Mouse (Mus musculus): ENCODE data around the gene Mllt3. TPM values are rescaled to one million over a fixed set of nuclear protein-coding genes. Genes with fewer than 3 reads are reported as not detected.

The Mllt3 gene
- polyA plus RNA-seq, 1 experiment from 2014 or later, result 40.1 TPM

DNA sequence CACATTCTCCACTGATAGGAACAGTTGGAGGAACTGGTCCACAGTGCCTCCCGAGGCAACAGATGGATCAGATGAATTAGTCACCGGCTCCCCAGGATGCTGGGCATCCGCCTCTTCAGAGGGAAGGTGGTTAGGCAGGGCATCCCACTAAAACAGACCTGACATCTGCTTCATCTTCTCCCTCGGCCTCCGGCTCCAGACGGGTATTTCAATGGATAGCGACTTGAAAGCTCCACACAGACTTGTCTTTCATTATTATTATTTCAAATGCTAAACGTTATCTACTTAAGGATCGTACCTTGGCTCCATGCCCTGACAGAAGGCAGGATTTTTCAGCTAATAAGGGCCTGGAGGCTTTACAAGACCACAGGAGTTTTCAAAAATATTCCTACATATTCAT, 214.0 kb downstream of the Mllt3 start:
- peaks cover 18% of the 10 kb centered on the region for H3K4me1 ChIP-seq

GRCm38 (mm10) chr4:87818276-87818675, 214.9 kb downstream of the Mllt3 start:
- 80% methylated on average over 1 of the region's 1 CpGs for WGBS
- no peak overlapping the region for H3K9ac ChIP-seq
- no peak for ATAC-seq (ENCODE audit: extremely low read depth, insufficient number of reproducible peaks, low FRiP score, low TSS enrichment)
- no peak overlapping the region for H3K4me3 ChIP-seq
- H3K4me1 ChIP-seq, result peaks cover 11% of the 10 kb centered on the region
- no peaks in the 10 kb centered on the region for H3K27me3 ChIP-seq (replicated peaks)
- H3K36me3 ChIP-seq, result peaks cover 9% of the 10 kb centered on the region
- no peaks in the 10 kb centered on the region for H3K9me3 ChIP-seq
- no peak overlapping the region for H3K4me2 ChIP-seq
- H3K27ac ChIP-seq (replicated peaks), result no peak overlapping the region

More for the DNA sequence above, 214.0 kb downstream of the Mllt3 start:
- Histone ChIP-seq H3K27me3 (replicated peaks) (no peaks in the 10 kb centered on the region), H3K27ac (replicated peaks) (no peak overlapping the region), H3K4me3 (no peak overlapping the region), H3K9me3 (no peaks in the 10 kb centered on the region), H3K9ac (no peak overlapping the region), H3K4me2 (no peak overlapping the region), H3K36me3 (peaks cover 9% of the 10 kb centered on the region)
- WGBS, result 71% methylated on average over 9 of the region's 9 CpGs
- no peak for ATAC-seq (ENCODE audit: extremely low read depth, insufficient number of reproducible peaks, low FRiP score, low TSS enrichment)

- no peak for ATAC-seq (ENCODE audit: extremely low read depth, insufficient number of reproducible peaks, low FRiP score, low TSS enrichment)
- no peaks in the 10 kb centered on the region for H3K36me3 ChIP-seq
- H3K27ac ChIP-seq (replicated peaks), result no peak overlapping the region
- no peak overlapping the region for H3K4me3 ChIP-seq
- no peaks in the 10 kb centered on the region for H3K27me3 ChIP-seq (replicated peaks)
- no peaks in the 10 kb centered on the region for H3K9me3 ChIP-seq
- no peak overlapping the region for H3K4me2 ChIP-seq
- H3K4me1 ChIP-seq, result peaks cover 17% of the 10 kb centered on the region
- no peak overlapping the region for H3K9ac ChIP-seq
- 82% methylated on average over 7 of the region's 7 CpGs for WGBS
Measured at GRCm38 (mm10) chr4:87815465-87816108, 217.6 kb downstream of the Mllt3 start.

DNA sequence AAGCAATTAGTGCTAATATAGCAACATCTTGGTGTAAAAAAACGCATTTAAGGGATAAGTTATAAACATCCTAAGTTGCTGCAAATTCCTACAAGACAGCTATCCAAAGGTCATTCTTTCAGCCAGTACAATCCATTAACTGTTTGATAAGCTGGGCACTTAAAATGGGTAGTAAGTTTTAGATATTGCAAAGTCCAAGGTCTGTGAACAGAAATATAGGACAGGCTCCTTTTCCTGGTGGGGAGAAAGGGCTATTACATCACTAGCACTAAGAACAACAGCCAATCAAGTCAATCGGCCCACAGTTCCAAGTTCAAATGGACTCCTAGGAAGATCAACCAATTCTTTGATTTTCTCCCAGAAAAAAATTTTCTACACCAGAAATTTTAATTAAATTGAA, 221.3 kb downstream of the Mllt3 start:
- Histone ChIP-seq H3K27me3 (replicated peaks) (no peaks in the 10 kb centered on the region), H3K4me3 (no peak overlapping the region), H3K27ac (replicated peaks) (no peak overlapping the region), H3K9ac (no peak overlapping the region), H3K36me3 (no peaks in the 10 kb centered on the region), H3K4me1 (peaks cover 41% of the 10 kb centered on the region), H3K9me3 (no peaks in the 10 kb centered on the region), H3K4me2 (no peak overlapping the region)
- ATAC-seq (ENCODE audit: extremely low read depth, insufficient number of reproducible peaks, low FRiP score, low TSS enrichment), result no peak
- 76% methylated on average over 2 of the region's 2 CpGs for WGBS

DNA sequence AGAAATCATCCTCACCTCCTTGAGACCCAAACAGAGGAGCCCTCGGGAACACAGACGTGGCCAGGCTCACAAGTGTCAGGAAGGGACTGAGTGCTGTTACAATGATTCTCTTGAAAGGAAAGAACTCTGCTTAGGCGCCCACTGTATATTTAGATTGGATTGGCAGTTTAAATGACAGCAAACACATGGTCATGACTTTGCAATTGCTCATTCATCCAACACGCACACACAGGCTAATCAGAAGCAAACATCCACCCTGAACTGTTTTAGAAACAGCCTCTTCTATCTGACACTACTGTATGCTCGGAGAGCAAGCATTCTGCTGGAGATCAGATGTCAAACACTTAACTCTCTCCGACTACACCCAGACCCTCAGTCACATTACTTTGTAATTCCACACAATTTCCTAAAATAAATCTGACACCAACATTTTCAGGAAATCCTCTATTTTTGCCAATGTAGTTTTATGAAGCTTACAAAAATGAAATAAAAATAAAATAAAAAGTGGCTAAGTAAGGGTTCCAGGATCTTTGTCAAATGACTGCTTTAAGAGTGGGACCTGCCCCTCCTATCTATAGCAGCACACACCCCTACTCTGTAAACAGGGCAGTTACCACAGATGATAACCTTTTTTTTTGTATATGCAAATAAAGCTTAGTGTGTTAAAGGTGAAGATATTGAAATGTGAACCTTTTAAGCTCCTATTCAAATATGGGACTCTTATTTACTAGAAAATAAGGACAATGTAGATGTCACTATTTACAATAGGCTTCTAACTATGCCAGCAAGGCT, 226.8 kb downstream of the Mllt3 start:
- H3K4me1 ChIP-seq, result peaks cover 74% of the 10 kb centered on the region
- H3K27me3 ChIP-seq (replicated peaks), result no peaks in the 10 kb centered on the region
- peak overlapping the region; percentile 61 for H3K4me2 ChIP-seq
- H3K4me3 ChIP-seq, result peak overlapping the region; percentile 38
- H3K36me3 ChIP-seq, result no peaks in the 10 kb centered on the region
- peak overlapping the region; percentile 67 for H3K9ac ChIP-seq
- 5% methylated on average over 6 of the region's 6 CpGs for WGBS
- H3K27ac ChIP-seq (replicated peaks), result peak overlapping the region; percentile 87
- H3K9me3 ChIP-seq, result no peaks in the 10 kb centered on the region
- ATAC-seq (ENCODE audit: extremely low read depth, insufficient number of reproducible peaks, low FRiP score, low TSS enrichment), result peak; percentile 68; the same call in 1 of the 2 replicates

DNA sequence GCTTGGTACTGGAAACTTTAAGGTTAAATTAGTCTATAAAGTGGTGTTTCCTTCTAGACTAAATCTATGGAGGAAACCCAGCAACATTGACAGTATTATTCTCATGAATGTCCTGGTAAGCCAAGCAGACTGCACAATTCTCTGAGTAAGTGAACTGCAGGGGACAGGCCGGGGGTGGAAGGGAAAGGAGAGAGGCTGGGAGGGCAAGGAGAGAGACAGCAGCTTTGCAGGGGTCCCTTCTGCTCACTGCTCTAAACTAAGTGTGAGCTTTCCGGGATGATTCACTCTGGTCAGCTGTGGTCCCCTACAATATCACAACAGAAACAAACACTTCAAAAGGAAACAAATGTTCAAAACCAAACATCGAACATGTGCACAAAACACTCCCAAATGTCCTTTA, 228.6 kb downstream of the Mllt3 start:
- ATAC-seq (ENCODE audit: extremely low read depth, insufficient number of reproducible peaks, low FRiP score, low TSS enrichment), result no peak
- peak overlapping the region; percentile 70; the same call in 1 of the 2 replicates for H3K9ac ChIP-seq
- H3K4me3 ChIP-seq, result peak overlapping the region; percentile 30
- peak overlapping the region; percentile 68 for H3K27ac ChIP-seq (replicated peaks)
- no peaks in the 10 kb centered on the region for H3K9me3 ChIP-seq
- no peaks in the 10 kb centered on the region for H3K27me3 ChIP-seq (replicated peaks)
- H3K36me3 ChIP-seq, result no peaks in the 10 kb centered on the region
- H3K4me2 ChIP-seq, result peak overlapping the region; percentile 53
- peaks cover 71% of the 10 kb centered on the region for H3K4me1 ChIP-seq
- WGBS, result 36% methylated on average over 3 of the region's 3 CpGs

GRCm38 (mm10) chr4:87803313-87803712, 229.9 kb downstream of the Mllt3 start:
- Histone ChIP-seq H3K9ac (no peak overlapping the region), H3K36me3 (no peaks in the 10 kb centered on the region), H3K27me3 (replicated peaks) (no peaks in the 10 kb centered on the region), H3K27ac (replicated peaks) (0 out of 2 replicates have a peak overlapping the region, but pooled peaks have one; percentile 13), H3K4me2 (peak overlapping the region; percentile 53), H3K4me1 (peaks cover 61% of the 10 kb centered on the region), H3K4me3 (0 out of 2 replicates have a peak overlapping the region, but pooled peaks have one; percentile 30), H3K9me3 (no peaks in the 10 kb centered on the region)
- WGBS, result 56% methylated on average over 3 of the region's 3 CpGs
- no peak for ATAC-seq (ENCODE audit: extremely low read depth, insufficient number of reproducible peaks, low FRiP score, low TSS enrichment)

- 76% methylated on average over 4 of the region's 4 CpGs for WGBS
- H3K9me3 ChIP-seq, result no peaks in the 10 kb centered on the region
- H3K27me3 ChIP-seq (replicated peaks), result no peaks in the 10 kb centered on the region
- peak overlapping the region; percentile 53; the same call in 1 of the 2 replicates for H3K4me2 ChIP-seq
- H3K4me1 ChIP-seq, result peaks cover 54% of the 10 kb centered on the region
- no peak overlapping the region for H3K9ac ChIP-seq
- no peak overlapping the region for H3K4me3 ChIP-seq
- H3K36me3 ChIP-seq, result no peaks in the 10 kb centered on the region
- no peak overlapping the region for H3K27ac ChIP-seq (replicated peaks)
- ATAC-seq (ENCODE audit: extremely low read depth, insufficient number of reproducible peaks, low FRiP score, low TSS enrichment), result no peak
Measured at GRCm38 (mm10) chr4:87802140-87802539, 231.0 kb downstream of the Mllt3 start.

DNA sequence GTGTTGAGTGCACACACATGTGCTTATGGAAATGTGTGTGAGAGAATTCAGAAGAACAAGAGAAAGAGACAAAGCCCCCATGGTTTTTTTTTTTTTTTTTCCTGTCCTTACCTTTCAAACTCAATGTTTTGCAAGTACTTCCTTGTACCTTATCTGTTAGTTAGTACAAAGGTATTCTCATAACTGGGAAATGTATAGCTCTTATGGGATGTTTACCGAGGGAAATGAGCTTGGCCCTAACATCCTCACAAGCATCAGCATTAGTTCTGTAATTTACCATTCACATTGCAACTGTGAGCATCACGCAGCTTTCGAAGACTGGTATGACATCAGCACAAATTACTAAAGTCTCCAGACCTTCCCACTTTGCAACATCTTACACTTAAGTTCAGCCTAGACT, 231.8 kb downstream of the Mllt3 start:
- Histone ChIP-seq H3K27me3 (replicated peaks) (no peaks in the 10 kb centered on the region), H3K4me2 (peak overlapping the region; percentile 12; the same call in 1 of the 2 replicates), H3K4me3 (no peak overlapping the region), H3K4me1 (peaks cover 48% of the 10 kb centered on the region), H3K27ac (replicated peaks) (no peak overlapping the region), H3K36me3 (no peaks in the 10 kb centered on the region), H3K9ac (no peak overlapping the region), H3K9me3 (no peaks in the 10 kb centered on the region)
- WGBS, result 68% methylated on average over 3 of the region's 3 CpGs
- no peak for ATAC-seq (ENCODE audit: extremely low read depth, insufficient number of reproducible peaks, low FRiP score, low TSS enrichment)

- ATAC-seq (ENCODE audit: extremely low read depth, insufficient number of reproducible peaks, low FRiP score, low TSS enrichment), result no peak
- H3K4me2 ChIP-seq, result no peak overlapping the region
- 62% methylated on average over 1 of the region's 1 CpGs for WGBS
- no peaks in the 10 kb centered on the region for H3K27me3 ChIP-seq (replicated peaks)
- no peaks in the 10 kb centered on the region for H3K36me3 ChIP-seq
- no peak overlapping the region for H3K4me3 ChIP-seq
- peaks cover 44% of the 10 kb centered on the region for H3K4me1 ChIP-seq
- H3K27ac ChIP-seq (replicated peaks), result no peak overlapping the region
- H3K9ac ChIP-seq, result no peak overlapping the region
- no peaks in the 10 kb centered on the region for H3K9me3 ChIP-seq
Measured at GRCm38 (mm10) chr4:87800276-87800675, 232.9 kb downstream of the Mllt3 start.

DNA sequence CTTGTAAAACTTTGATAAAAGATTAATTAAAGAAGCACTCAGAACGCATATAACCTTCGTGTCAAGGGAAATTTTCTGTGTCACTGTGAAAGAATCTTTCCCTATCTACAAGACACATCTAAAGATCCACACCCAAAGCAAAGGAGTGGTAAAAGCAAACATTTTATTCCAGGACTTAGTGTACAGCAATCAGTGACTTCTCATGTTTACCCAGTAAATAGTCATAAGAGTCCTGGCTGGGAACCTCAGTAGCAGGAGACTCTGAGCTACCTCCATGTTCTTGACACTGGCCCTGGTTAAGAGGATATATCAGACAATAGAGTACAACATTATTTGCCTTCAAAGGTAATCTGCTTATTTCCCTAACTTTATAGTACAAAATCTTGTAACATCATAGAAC, 233.7 kb downstream of the Mllt3 start:
- no peak overlapping the region for H3K4me3 ChIP-seq
- no peaks in the 10 kb centered on the region for H3K36me3 ChIP-seq
- no peak overlapping the region for H3K27ac ChIP-seq (replicated peaks)
- no peak overlapping the region for H3K9ac ChIP-seq
- ATAC-seq (ENCODE audit: extremely low read depth, insufficient number of reproducible peaks, low FRiP score, low TSS enrichment), result no peak
- no peak overlapping the region for H3K4me2 ChIP-seq
- no peaks in the 10 kb centered on the region for H3K27me3 ChIP-seq (replicated peaks)
- H3K9me3 ChIP-seq, result no peaks in the 10 kb centered on the region
- 80% methylated on average over 2 of the region's 2 CpGs for WGBS
- peaks cover 43% of the 10 kb centered on the region for H3K4me1 ChIP-seq
